Mouse (Mus musculus): ENCODE measurements at regions not wholly inside any gene's neighbourhood (a gene's known extent, or its start where the extent isn't known, plus 50 kb on each side); places are given as distances from the start of the nearest gene placed in this dataset.
"Not testable (repeated sequence)": the region's sequence is repeated elsewhere in the genome, so short reads cannot be mapped to it uniquely, and the experiment has no call there.

- no peak for DNase-seq
- intact Hi-C loops (cut with DNase I) = no loop called here
Measured at GRCm38 (mm10) chr9:72166084-72166483, 54.4 kb upstream of the Tcf12 start.

GRCm38 (mm10) chr9:72166611-72167010 lies 54.9 kb upstream of the Tcf12 start:
- no peak for DNase-seq
- intact Hi-C loops (cut with DNase I) = no loop called here

GRCm38 (mm10) chr9:72169231-72169630 lies 57.6 kb upstream of the Tcf12 start:
- DNase-seq = no peak
- intact Hi-C loops (cut with DNase I) = no loop called here

DNA sequence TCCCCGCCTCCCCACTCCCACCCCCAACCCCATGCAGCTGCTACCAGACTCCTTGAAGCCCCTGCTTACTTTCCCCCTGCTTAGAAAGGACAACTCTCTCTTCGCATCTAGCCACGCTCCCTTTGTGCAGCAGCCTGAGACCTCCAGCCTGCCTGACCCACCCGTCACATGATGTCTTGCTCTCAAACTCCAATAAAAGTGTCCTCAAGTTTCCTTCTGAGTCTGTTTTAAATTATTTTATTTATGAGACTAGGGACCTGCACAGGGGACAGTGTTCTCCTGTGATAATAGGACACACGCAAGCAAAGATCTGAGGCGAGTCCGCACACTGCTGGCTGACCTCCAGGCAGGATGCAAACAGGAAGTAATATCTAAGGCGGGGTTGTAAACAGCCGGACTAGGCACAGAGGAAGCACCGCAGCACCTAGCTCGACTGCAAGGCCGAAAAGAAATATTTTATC lies 58.1 kb upstream of the Tcf12 start:
- intact Hi-C loops (cut with DNase I) = no loop called here
- DNase-seq = peak; percentile 60 to 74

DNA sequence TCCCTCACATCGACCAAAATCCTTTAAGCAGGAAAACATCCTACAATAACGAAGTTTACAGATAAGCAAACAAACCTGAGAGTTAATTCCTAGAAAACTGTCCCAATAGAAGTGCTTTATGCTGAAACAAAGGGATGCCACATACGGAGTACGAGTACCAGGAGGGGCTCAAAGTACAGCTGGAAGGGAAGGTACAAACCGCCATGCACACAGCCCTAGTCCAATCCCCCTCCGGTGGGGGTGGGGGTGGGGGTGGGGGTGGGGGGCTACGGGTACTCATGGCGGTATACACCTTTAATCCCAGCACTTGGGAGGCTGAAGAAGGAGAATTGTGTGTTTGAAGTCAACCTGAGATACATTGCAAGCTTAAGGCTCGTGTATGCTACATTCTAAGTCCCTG lies 58.6 kb upstream of the Tcf12 start:
- no peak for DNase-seq
- intact Hi-C loops (cut with DNase I) = no loop called here

GRCm38 (mm10) chr9:72172331-72172730 lies 60.7 kb upstream of the Tcf12 start:
- intact Hi-C loops (cut with DNase I) = no loop called here
- no peak for DNase-seq

DNA sequence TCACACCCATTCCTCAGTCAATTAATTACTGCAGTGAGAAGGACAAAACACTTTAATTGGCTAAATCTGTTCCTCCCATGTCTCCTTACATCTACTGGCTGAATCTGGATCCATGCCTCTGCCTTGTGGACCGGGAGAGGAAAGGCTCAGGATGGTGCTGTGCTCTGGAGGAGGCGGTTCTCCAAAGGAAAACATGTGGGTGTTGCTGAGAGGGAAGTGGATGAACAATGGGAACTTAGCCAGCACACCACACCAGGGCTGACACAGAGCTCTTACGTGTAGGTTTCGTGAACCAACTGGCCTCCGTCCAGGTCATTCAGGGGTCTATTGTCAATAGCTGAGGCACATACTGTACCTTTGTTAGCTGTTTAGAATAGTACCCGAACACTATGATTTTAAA lies 69.3 kb upstream of the Tcf12 start:
- DNase-seq = peak; percentile 51 to 53
- intact Hi-C loops (cut with DNase I) = no loop called here

- intact Hi-C loops (cut with DNase I) = no loop called here
- no peak for DNase-seq
Measured at GRCm38 (mm10) chr9:72183336-72183735, 71.7 kb upstream of the Tcf12 start.

GRCm38 (mm10) chr9:72183925-72184324 lies 72.3 kb upstream of the Tcf12 start:
- DNase-seq = peak; percentile 56 to 70
- intact Hi-C loops (cut with DNase I) = no loop called here

- intact Hi-C loops (cut with DNase I) = loop anchor here (5.0 kb wide), 3 partner anchors 168 to 543 kb away; no protein-coding TSS in a partner anchor
- DNase-seq = no peak
Measured at GRCm38 (mm10) chr9:72189867-72190266, 78.2 kb upstream of the Tcf12 start.

GRCm38 (mm10) chr9:72190631-72191030 lies 79.0 kb upstream of the Tcf12 start:
- no peak for DNase-seq
- intact Hi-C loops (cut with DNase I) = loop anchor here (5.0 kb wide), 3 partner anchors 168 to 543 kb away; no protein-coding TSS in a partner anchor

GRCm38 (mm10) chr9:72191091-72191490 lies 79.4 kb upstream of the Tcf12 start:
- no peak for DNase-seq
- intact Hi-C loops (cut with DNase I) = loop anchor here (5.0 kb wide), 3 partner anchors 169 to 544 kb away; no protein-coding TSS in a partner anchor

GRCm38 (mm10) chr9:72192051-72192952 lies 80.6 kb upstream of the Tcf12 start:
- intact Hi-C loops (cut with DNase I) = loop anchor here (1.0 to 5.0 kb wide), 6 partner anchors 59 to 545 kb away; no protein-coding TSS in a partner anchor
- DNase-seq = peak; percentile 62 to 75

DNA sequence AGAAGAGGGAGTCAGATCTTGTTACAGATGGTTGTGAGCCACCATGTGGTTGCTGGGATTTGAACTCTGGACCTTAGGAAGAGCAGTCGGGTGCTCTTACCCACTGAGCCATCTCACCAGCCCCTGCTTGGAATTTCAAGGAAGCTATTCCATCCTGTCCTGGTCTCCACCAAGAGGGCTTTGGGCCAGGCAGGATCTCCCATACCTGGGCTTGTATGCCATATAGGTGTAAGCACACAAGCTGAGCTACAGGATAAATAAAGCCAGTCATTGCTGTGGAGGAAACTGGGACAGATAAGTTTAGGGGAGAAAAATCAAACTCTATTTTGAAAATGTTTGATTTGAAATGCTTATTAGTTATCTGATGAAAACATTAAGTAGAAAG lies 81.3 kb upstream of the Tcf12 start:
- not testable (repeated sequence) for DNase-seq
- intact Hi-C loops (cut with DNase I) = loop anchor here (1.0 to 5.0 kb wide), 6 partner anchors 60 to 546 kb away; no protein-coding TSS in a partner anchor

DNA sequence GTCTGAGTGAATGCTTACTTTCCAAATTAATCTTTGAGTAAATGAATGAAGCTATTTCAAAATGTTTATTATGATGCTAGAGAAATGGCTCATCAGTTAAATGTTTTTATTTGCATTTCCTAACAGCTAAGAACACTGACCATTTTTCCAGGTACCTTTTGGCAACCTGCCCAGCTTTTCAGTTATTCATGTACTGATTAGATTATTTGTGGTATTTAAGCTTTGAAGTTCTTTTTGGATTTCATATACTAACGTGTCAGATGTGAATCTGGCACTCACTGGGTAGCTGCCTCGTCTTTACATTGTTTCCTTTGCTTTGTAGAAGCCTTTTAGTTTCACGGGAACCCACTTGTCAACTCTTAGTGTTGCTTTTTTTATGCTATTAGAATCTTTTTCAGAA lies 79.3 kb upstream of the Zfp280d start:
- no peak for DNase-seq
- intact Hi-C loops (cut with DNase I) = no loop called here

DNA sequence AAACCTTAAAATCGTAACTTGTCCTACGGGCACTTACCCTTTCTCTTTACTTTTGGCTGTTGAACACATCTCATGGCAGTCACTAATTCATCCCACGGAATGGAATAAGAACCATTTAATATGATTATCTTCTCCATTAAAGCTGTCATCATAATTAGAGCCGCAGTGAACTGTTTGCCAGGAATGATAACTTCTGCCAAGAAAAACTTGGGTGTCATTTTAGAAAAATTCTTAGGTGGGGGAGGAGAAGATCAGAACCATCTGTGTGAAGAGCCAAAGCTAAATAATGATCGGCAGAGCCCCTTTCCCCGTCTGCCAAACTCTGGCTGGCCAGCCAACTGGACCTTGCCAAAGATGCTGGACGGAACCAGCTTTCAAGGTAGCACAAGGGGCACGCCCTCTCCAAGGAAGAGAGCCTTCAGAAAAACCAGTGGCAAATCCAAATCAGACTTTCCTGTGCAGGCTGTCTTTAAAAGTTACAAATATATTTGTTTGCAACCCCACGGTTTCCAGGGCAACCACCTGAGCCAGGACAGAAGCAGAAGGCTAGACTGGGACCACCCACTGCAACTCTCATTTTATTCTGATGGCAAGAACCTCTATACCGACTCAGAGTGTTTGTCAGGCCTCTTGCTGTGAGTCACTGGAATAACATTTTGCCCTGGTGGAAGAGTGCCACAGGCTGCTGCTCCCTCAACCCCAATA lies 77.9 kb upstream of the Zfp280d start:
- intact Hi-C loops (cut with DNase I) = no loop called here
- peak; percentile 40 to 49 for DNase-seq

DNA sequence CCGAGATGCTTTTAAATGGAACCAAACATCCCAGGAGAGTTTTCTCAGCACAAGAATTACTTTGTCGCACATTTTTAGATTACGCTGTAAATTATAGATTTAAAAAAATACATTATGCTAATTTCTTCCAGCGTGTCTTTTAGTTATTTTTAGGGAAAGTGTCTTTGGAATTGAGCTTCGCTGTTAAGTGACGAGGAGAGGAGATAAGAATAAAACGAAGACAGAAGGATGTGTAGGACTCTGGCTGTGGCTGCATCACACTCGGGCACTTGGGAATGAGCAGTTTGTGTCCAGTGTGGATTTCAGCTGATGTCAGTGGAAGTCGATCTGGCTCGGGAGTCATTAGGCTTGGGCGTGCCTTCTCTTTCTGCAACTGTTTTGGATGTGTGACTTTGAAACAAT lies 77.3 kb upstream of the Zfp280d start:
- intact Hi-C loops (cut with DNase I) = no loop called here
- peak; percentile 39 to 45 for DNase-seq

GRCm38 (mm10) chr9:72198976-72199375 lies 75.7 kb upstream of the Zfp280d start:
- intact Hi-C loops (cut with DNase I) = no loop called here
- no peak for DNase-seq

- intact Hi-C loops (cut with DNase I) = no loop called here
- DNase-seq = no peak
Measured at GRCm38 (mm10) chr9:72204357-72204905, 70.2 kb upstream of the Zfp280d start.

- DNase-seq = no peak
- intact Hi-C loops (cut with DNase I) = no loop called here
Measured at GRCm38 (mm10) chr9:72205815-72206214, 68.8 kb upstream of the Zfp280d start.

DNA sequence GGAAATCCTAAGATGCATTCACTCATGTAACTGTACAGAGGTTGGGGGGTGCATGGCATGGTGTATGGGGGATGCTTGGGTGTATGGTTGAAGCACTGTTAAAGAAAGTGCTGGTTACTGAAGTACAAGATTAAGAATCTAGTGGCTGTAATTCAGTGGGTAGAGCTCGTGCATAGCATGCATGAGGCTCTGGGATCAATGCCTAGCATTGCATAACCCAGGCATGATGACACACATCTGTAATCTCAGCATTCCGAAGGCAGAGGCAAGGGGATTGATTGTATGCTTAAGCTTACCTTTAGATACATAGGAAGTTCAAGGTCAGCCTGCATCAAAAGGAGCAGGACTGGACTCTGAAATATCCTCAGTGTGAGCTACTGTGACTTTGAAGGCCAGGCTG lies 67.7 kb upstream of the Zfp280d start:
- DNase-seq = no peak
- intact Hi-C loops (cut with DNase I) = no loop called here

All from heart, postnatal 10 days (tissue).